Mouse (Mus musculus) bone marrow, adult 2 months (tissue): Measurements from ENCODE around the gene Ifna1. TPM values are rescaled to one million over a fixed set of nuclear protein-coding genes. Genes with fewer than 3 reads are reported as not detected.

Experiments
- H3K27ac ChIP-seq: fragments of 200-500 bp; 2 replicates; pipeline ENCODE4 v1.5.1; 2012; ENCODE audit warnings: low read depth, mild to moderate bottlenecking, control low read depth, inconsistent platforms, low read length; ENCODE audit not compliant: control insufficient read depth, poor library complexity, insufficient read depth
- H3K4me1 ChIP-seq: fragments of 200-500 bp; 2 replicates; pipeline ENCODE4 v1.6.1; 2011; ENCODE audit warnings: low read length; ENCODE audit not compliant: control insufficient read depth, insufficient read depth
- H3K4me3 ChIP-seq: fragments of 200-500 bp; replicated peaks from 2 replicates; pipeline ENCODE3; 2011; ENCODE audit warnings: mild to moderate bottlenecking, low read depth, low read length, control low read depth; ENCODE audit not compliant: control insufficient read depth
- CTCF ChIP-seq: fragments of 200-500 bp; IDR thresholded peaks from 2 replicates; pipeline ENCODE4 v1.5.1; 2011; ENCODE audit warnings: low read length, control low read depth; ENCODE audit not compliant: control insufficient read depth, insufficient read depth
- POLR2A ChIP-seq: fragments of 200-500 bp; IDR thresholded peaks from 2 replicates; pipeline ENCODE4 v1.6.1; 2011; ENCODE audit warnings: low read depth, mild to moderate bottlenecking, control low read depth, low read length, borderline replicate concordance; ENCODE audit not compliant: control insufficient read depth
- polyA plus RNA-seq: library from polyadenylated mRNA; stranded (reverse); fragments of >200 nt; gene quantifications from 2 replicates; pipeline ENCODE4 v1.2.4, GENCODE M21; 2011; ENCODE audit warnings: low replicate concordance; ENCODE audit not compliant: missing spikeins, insufficient read depth, insufficient read length

The Ifna1 gene
- polyA plus RNA-seq, 1 experiment: not detected

DNA sequence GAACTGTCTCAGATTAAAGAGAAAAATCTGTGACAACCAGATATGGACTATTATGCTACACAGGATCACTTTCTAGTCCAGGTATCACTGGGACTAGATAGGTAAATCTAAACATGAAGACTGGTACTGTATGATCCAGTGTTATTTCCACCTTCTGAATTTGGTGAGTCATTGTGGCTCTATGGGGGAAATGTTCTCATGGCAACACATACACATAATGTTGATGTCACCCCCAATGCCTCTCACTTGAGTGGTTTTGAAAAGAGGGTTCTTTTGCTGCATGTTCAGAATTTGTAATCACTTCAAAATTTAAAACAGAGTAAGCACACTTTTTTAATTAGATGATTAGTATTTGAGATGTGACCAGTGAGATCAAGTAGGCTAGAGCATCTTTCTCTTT lies 38.3 kb downstream of the Ifna1 start:
- no peak for TF ChIP-seq CTCF
- TF ChIP-seq POLR2A: no peak
- Histone ChIP-seq H3K27ac (no peak overlapping the region), H3K4me3 (no peak overlapping the region), H3K4me1 (no peaks in the 10 kb centered on the region)

DNA sequence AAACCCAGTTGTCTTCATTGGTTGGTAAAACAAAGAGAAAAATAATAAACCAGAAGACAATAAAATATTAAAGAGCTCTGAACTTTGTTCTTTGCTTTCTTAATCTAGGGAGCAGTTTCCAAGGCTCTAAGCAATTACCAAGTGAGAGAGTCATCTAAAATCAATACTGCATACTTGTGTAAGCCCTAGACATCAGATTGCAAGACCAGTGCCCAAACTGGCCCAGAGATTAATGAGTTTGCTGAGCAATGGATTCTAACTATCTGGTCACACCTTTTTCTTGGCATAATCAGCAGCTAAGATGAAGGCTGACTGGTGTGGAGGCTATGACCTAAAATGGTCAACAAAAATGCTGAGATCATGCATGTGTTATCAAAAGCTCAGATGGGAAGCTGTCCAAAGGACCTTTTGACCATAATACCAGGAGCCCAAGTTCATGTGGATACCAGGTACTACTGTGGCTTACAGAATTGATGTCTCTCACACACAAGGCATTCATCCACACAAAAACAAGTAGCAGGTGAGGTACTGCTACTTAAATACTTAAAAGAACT lies 43.4 kb downstream of the Ifna1 start:
- TF ChIP-seq CTCF: no peak
- no peak for TF ChIP-seq POLR2A
- Histone ChIP-seq H3K27ac (no peak overlapping the region), H3K4me3 (no peak overlapping the region), H3K4me1 (no peaks in the 10 kb centered on the region)

Other genes with a start within 250 kb of the Ifna1 start
- not detected in 2 replicates for gene Ifna12, start 246.7 kb upstream of the Ifna1 start, polyA plus RNA-seq
- not detected in 2 replicates for gene C87499, start 215.7 kb upstream of the Ifna1 start, polyA plus RNA-seq
- 1.9 TPM in 1 of 2 replicates, not detected in the other for gene Ifna13, start 205.6 kb upstream of the Ifna1 start, polyA plus RNA-seq
- not detected in 2 replicates for gene Ifna16, start 173.2 kb upstream of the Ifna1 start, polyA plus RNA-seq
- gene Ifna2, start 166.2 kb upstream of the Ifna1 start, polyA plus RNA-seq: not detected in 2 replicates
- not detected in 2 replicates for gene Ifnab, start 158.7 kb upstream of the Ifna1 start, polyA plus RNA-seq
- gene Gm26566, start 128.3 kb upstream of the Ifna1 start, polyA plus RNA-seq: not detected in 2 replicates
- 10.8 and 18.3 TPM in 2 replicates for gene Klhl9, start 127.6 kb upstream of the Ifna1 start, polyA plus RNA-seq
- gene Gm13271, start 95.2 kb upstream of the Ifna1 start, polyA plus RNA-seq: not detected in 2 replicates
- not detected in 2 replicates for gene Gm13283, start 90.0 kb upstream of the Ifna1 start, polyA plus RNA-seq
- not detected in 2 replicates for gene Gm13290, start 76.3 kb upstream of the Ifna1 start, polyA plus RNA-seq
- not detected in 2 replicates for gene Gm13289, start 73.2 kb upstream of the Ifna1 start, polyA plus RNA-seq
- not detected in 2 replicates for gene Gm13272, start 70.2 kb upstream of the Ifna1 start, polyA plus RNA-seq
- not detected in 2 replicates for gene Ifnz, start 68.0 kb upstream of the Ifna1 start, polyA plus RNA-seq
- gene Gm13276, start 64.4 kb upstream of the Ifna1 start, polyA plus RNA-seq: not detected in 2 replicates
- not detected in 2 replicates for gene Gm13277, start 61.5 kb upstream of the Ifna1 start, polyA plus RNA-seq
- gene Gm13278, start 58.5 kb upstream of the Ifna1 start, polyA plus RNA-seq: not detected in 2 replicates
- gene Gm13275, start 55.6 kb upstream of the Ifna1 start, polyA plus RNA-seq: not detected in 2 replicates
- not detected in 2 replicates for gene Gm13279, start 52.7 kb upstream of the Ifna1 start, polyA plus RNA-seq
- gene Gm13285, start 50.4 kb upstream of the Ifna1 start, polyA plus RNA-seq: not detected in 2 replicates
- gene Gm13287, start 46.8 kb upstream of the Ifna1 start, polyA plus RNA-seq: not detected in 2 replicates
- not detected in 2 replicates for gene Gm13288, start 44.6 kb upstream of the Ifna1 start, polyA plus RNA-seq
- gene Ifna7, start 33.9 kb upstream of the Ifna1 start, polyA plus RNA-seq: not detected in 2 replicates
- not detected in 2 replicates for gene Ifna11, start 30.1 kb upstream of the Ifna1 start, polyA plus RNA-seq
- not detected in 2 replicates for gene Ifna6, start 22.7 kb upstream of the Ifna1 start, polyA plus RNA-seq
- gene Ifna5, start 14.6 kb upstream of the Ifna1 start, polyA plus RNA-seq: not detected in 2 replicates
- gene Ifna4, start 8.2 kb upstream of the Ifna1 start, polyA plus RNA-seq: not detected in 2 replicates
- not detected in 2 replicates for gene Ifne, start 30.1 kb downstream of the Ifna1 start, polyA plus RNA-seq